Mouse (Mus musculus): Measurements from ENCODE around the gene Slc40a1. TPM values are rescaled to one million over a fixed set of nuclear protein-coding genes. Genes with fewer than 3 reads are reported as not detected.

Slc40a1 gene
- total and polyA plus RNA-seq, 3 experiments = 36.8 to 74.7 TPM; not detected in 1

- peaks cover 11 to 15% of the 10 kb centered on the region in 2 experiments for H3K4me1 ChIP-seq (ENCODE audit: control insufficient read depth in 1 of 2, insufficient read depth in 2 of 2, low read length in 2 of 2)
- H3K27ac ChIP-seq (ENCODE audit: control insufficient read depth, low read depth, low read length) = peak overlapping the region; percentile 89
- TF ChIP-seq ZNF384 (IDR thresholded peaks at IDR 0.05; ENCODE audit: low read depth, low read length) (no peak), EP300 (IDR thresholded peaks at IDR 0.05; ENCODE audit: low read depth in 1 of 2, low read length in 2 of 2) (no peak), HCFC1 (IDR thresholded peaks at IDR 0.05; ENCODE audit: low read depth, low read length) (peak; percentile 50; the same call in 1 of the 2 replicates), TAL1 (IDR thresholded peaks at IDR 0.05; ENCODE audit: low read length) (no peak), SIN3A (IDR thresholded peaks at IDR 0.05; ENCODE audit: low read length) (no peak; the same call in none of the 2 replicates), MXI1 (IDR thresholded peaks at IDR 0.05; ENCODE audit: low read depth, low read length) (peak; percentile 9; the same call in 1 of the 2 replicates), MAZ (IDR thresholded peaks at IDR 0.05; ENCODE audit: low read depth, low read length) (0 out of 2 replicates have a peak, but pooled peaks have one; percentile 25), POLR2A (IDR thresholded peaks at IDR 0.05; ENCODE audit: control insufficient read depth in 1 of 2, insufficient read depth in 1 of 2, low read depth in 1 of 2, low read length in 2 of 2, poor library complexity in 1 of 2) (peak; percentile 71 to 83; a peak in 3 of 4 replicates), ZMIZ1 (IDR thresholded peaks at IDR 0.05; ENCODE audit: low read depth, low read length) (peak; percentile 76; the same call in 1 of the 2 replicates), KAT2A (conservative IDR thresholded peaks at IDR 0.05; ENCODE audit: low read depth, low read length) (no peak), ETS1 (IDR thresholded peaks at IDR 0.05; ENCODE audit: low read depth, low read length) (0 out of 2 replicates have a peak, but pooled peaks have one; percentile 15), USF2 (IDR thresholded peaks at IDR 0.05; ENCODE audit: borderline replicate concordance in 1 of 2, insufficient read depth in 1 of 2, low read depth in 1 of 2, low read length in 2 of 2) (no peak), CHD2 (IDR thresholded peaks at IDR 0.05; ENCODE audit: low read length) (no peak), NRF1 (IDR thresholded peaks at IDR 0.05; ENCODE audit: insufficient read depth, low read depth, low read length, poor library complexity, severe bottlenecking) (no peak), TCF12 (IDR thresholded peaks at IDR 0.05; ENCODE audit: low read depth, low read length) (peak; percentile 18; the same call in 1 of the 2 replicates), POLR2AphosphoS5 (IDR thresholded peaks at IDR 0.05; ENCODE audit: borderline replicate concordance, low read depth, low read length) (no peak), MYC (IDR thresholded peaks at IDR 0.05; ENCODE audit: low read depth, low read length) (no peak), ZKSCAN1 (IDR thresholded peaks at IDR 0.05; ENCODE audit: low read depth, low read length) (no peak), UBTF (IDR thresholded peaks at IDR 0.05; ENCODE audit: borderline replicate concordance, insufficient read depth, low read depth, low read length) (no peak), MAFK (IDR thresholded peaks at IDR 0.05; ENCODE audit: borderline replicate concordance, low read depth, low read length) (no peak), MEF2A (IDR thresholded peaks at IDR 0.05; ENCODE audit: extremely low read depth, insufficient replicate concordance, low read depth, low read length, poor library complexity, severe bottlenecking) (no peak), NELFE (IDR thresholded peaks at IDR 0.05; ENCODE audit: low read depth, low read length) (peak; percentile 59; the same call in 1 of the 2 replicates), TBP (IDR thresholded peaks at IDR 0.05; ENCODE audit: low read depth, low read length) (peak; percentile 10; the same call in 1 of the 2 replicates), RAD21 (IDR thresholded peaks at IDR 0.05; ENCODE audit: low read depth, low read length) (no peak), CHD1 (IDR thresholded peaks at IDR 0.05; ENCODE audit: low read depth, low read length) (0 out of 2 replicates have a peak, but pooled peaks have one; percentile 8), ELF1 (IDR thresholded peaks at IDR 0.05; ENCODE audit: low read depth, low read length) (no peak), E2F4 (IDR thresholded peaks at IDR 0.05; ENCODE audit: borderline replicate concordance, low read depth, low read length) (no peak), MYB (IDR thresholded peaks at IDR 0.05; ENCODE audit: low read depth, low read length) (no peak)
- H3K9ac ChIP-seq (ENCODE audit: control insufficient read depth, low read depth, low read length, poor library complexity, severe bottlenecking) = peak overlapping the region; percentile 82
- H3K9me3 ChIP-seq (replicated peaks; ENCODE audit: insufficient read depth, low read length) = no peaks in the 10 kb centered on the region
- DNase-seq (ENCODE audit: low read depth, low spot score) = peak; percentile 91
- H3K36me3 ChIP-seq (ENCODE audit: control insufficient read depth in 1 of 2, insufficient read depth in 2 of 2, low read length in 2 of 2) = peaks cover 15 to 23% of the 10 kb centered on the region in 2 experiments
- H3K4me3 ChIP-seq (ENCODE audit: control insufficient read depth in 1 of 2, insufficient read depth in 1 of 2, low read depth in 2 of 2, low read length in 2 of 2) = peak overlapping the region; percentile 76 to 93
- H3K79me2 ChIP-seq (ENCODE audit: control insufficient read depth, insufficient read depth, low read length, poor library complexity) = peaks cover 16% of the 10 kb centered on the region
- no peaks in the 10 kb centered on the region for H3K27me3 ChIP-seq (ENCODE audit: control insufficient read depth in 1 of 2, insufficient read depth in 2 of 2, low read length in 2 of 2)
Observed at GRCm38 (mm10) chr1:45925500-45926392, 577 bp downstream of the Slc40a1 start.

All from MEL (cell line).